Mouse (Mus musculus): ENCODE measurements at regions not wholly inside any gene's neighbourhood (a gene's known extent, or its start where the extent isn't known, plus 50 kb on each side); places are given as distances from the start of the nearest gene placed in this dataset.

GRCm38 (mm10) chr7:71873817-71874216 is 432.6 kb downstream of the Mctp2 start:
- no peak for ATAC-seq
- WGBS = 91% methylated on average over 5 of the region's 5 CpGs
- H3K4me2 ChIP-seq (replicated peaks) = no peak overlapping the region
- no peaks in the 10 kb centered on the region for H3K4me1 ChIP-seq (replicated peaks)
- H3K4me3 ChIP-seq (replicated peaks) = no peak overlapping the region
- H3K27me3 ChIP-seq = no peaks in the 10 kb centered on the region
- no peak overlapping the region for H3K27ac ChIP-seq
- no peaks in the 10 kb centered on the region for H3K36me3 ChIP-seq
- H3K9me3 ChIP-seq = no peaks in the 10 kb centered on the region
- no peak overlapping the region for H3K9ac ChIP-seq (replicated peaks)

- no peak for ATAC-seq
- Histone ChIP-seq H3K27me3 (peaks cover under 1% of the 10 kb centered on the region; the same call in 1 of the 2 replicates), H3K36me3 (no peaks in the 10 kb centered on the region), H3K27ac (no peak overlapping the region), H3K4me1 (replicated peaks) (no peaks in the 10 kb centered on the region), H3K4me3 (replicated peaks) (no peak overlapping the region), H3K4me2 (replicated peaks) (no peak overlapping the region), H3K9ac (replicated peaks) (no peak overlapping the region), H3K9me3 (no peaks in the 10 kb centered on the region)
- WGBS = 75% methylated on average over 6 of the region's 6 CpGs
These were observed 433.5 kb downstream of the Mctp2 start for GRCm38 (mm10) chr7:71872912-71873311.

GRCm38 (mm10) chr7:71867090-71867489 is 439.3 kb downstream of the Mctp2 start:
- Histone ChIP-seq H3K27me3 (peaks cover 5% of the 10 kb centered on the region; the same call in 1 of the 2 replicates), H3K9me3 (no peaks in the 10 kb centered on the region), H3K4me2 (replicated peaks) (no peak overlapping the region), H3K27ac (no peak overlapping the region), H3K9ac (replicated peaks) (no peak overlapping the region), H3K4me3 (replicated peaks) (no peak overlapping the region), H3K4me1 (replicated peaks) (peaks cover 15% of the 10 kb centered on the region), H3K36me3 (no peaks in the 10 kb centered on the region)
- ATAC-seq = peak; percentile 41; the same call in 1 of the 2 replicates
- WGBS = 11% methylated on average over 3 of the region's 3 CpGs

GRCm38 (mm10) chr7:71865371-71866166 is 440.8 kb downstream of the Mctp2 start:
- H3K4me1 ChIP-seq (replicated peaks) = peaks cover 15% of the 10 kb centered on the region
- no peak overlapping the region; the same call in 1 of the 2 replicates for H3K27ac ChIP-seq
- peak overlapping the region; percentile 44 for H3K4me2 ChIP-seq (replicated peaks)
- H3K9ac ChIP-seq (replicated peaks) = no peak overlapping the region; the same call in 1 of the 2 replicates
- peak; percentile 73 for ATAC-seq
- 4% methylated on average over 15 of the region's 15 CpGs for WGBS
- no peaks in the 10 kb centered on the region for H3K9me3 ChIP-seq
- no peaks in the 10 kb centered on the region for H3K36me3 ChIP-seq
- H3K27me3 ChIP-seq = peaks cover 5% of the 10 kb centered on the region; the same call in 1 of the 2 replicates
- no peak overlapping the region; the same call in 1 of the 2 replicates for H3K4me3 ChIP-seq (replicated peaks)

GRCm38 (mm10) chr7:71852864-71853263 is 453.5 kb downstream of the Mctp2 start:
- Histone ChIP-seq H3K9ac (replicated peaks) (no peak overlapping the region), H3K4me1 (replicated peaks) (no peaks in the 10 kb centered on the region), H3K36me3 (no peaks in the 10 kb centered on the region), H3K4me3 (replicated peaks) (no peak overlapping the region), H3K4me2 (replicated peaks) (no peak overlapping the region), H3K9me3 (no peaks in the 10 kb centered on the region), H3K27ac (no peak overlapping the region), H3K27me3 (no peaks in the 10 kb centered on the region)
- ATAC-seq = no peak
- 90% methylated on average over 3 of the region's 3 CpGs for WGBS

GRCm38 (mm10) chr7:71849174-71849573 is 457.2 kb downstream of the Mctp2 start:
- Histone ChIP-seq H3K36me3 (no peaks in the 10 kb centered on the region), H3K4me2 (replicated peaks) (no peak overlapping the region), H3K9me3 (no peaks in the 10 kb centered on the region), H3K4me1 (replicated peaks) (no peaks in the 10 kb centered on the region), H3K27ac (no peak overlapping the region), H3K4me3 (replicated peaks) (no peak overlapping the region), H3K9ac (replicated peaks) (no peak overlapping the region), H3K27me3 (no peaks in the 10 kb centered on the region)
- WGBS = 85% methylated on average over 6 of the region's 6 CpGs
- ATAC-seq = no peak

- no peaks in the 10 kb centered on the region for H3K9me3 ChIP-seq
- no peaks in the 10 kb centered on the region for H3K4me1 ChIP-seq (replicated peaks)
- no peaks in the 10 kb centered on the region for H3K36me3 ChIP-seq
- H3K27me3 ChIP-seq = no peaks in the 10 kb centered on the region
- H3K27ac ChIP-seq = no peak overlapping the region
- H3K9ac ChIP-seq (replicated peaks) = no peak overlapping the region
- 72% methylated on average over 6 of the region's 6 CpGs for WGBS
- no peak for ATAC-seq
- no peak overlapping the region for H3K4me2 ChIP-seq (replicated peaks)
- H3K4me3 ChIP-seq (replicated peaks) = no peak overlapping the region
These were observed 468.6 kb downstream of the Mctp2 start for GRCm38 (mm10) chr7:71837845-71838244.

GRCm38 (mm10) chr7:71831790-71832525 is 474.4 kb downstream of the Mctp2 start:
- Histone ChIP-seq H3K36me3 (no peaks in the 10 kb centered on the region), H3K4me2 (replicated peaks) (no peak overlapping the region), H3K9me3 (no peaks in the 10 kb centered on the region), H3K27ac (no peak overlapping the region), H3K27me3 (no peaks in the 10 kb centered on the region), H3K4me1 (replicated peaks) (no peaks in the 10 kb centered on the region), H3K9ac (replicated peaks) (no peak overlapping the region), H3K4me3 (replicated peaks) (no peak overlapping the region)
- ATAC-seq = no peak
- 93% methylated on average over 3 of the region's 3 CpGs for WGBS

- H3K9ac ChIP-seq (replicated peaks) = no peak overlapping the region
- H3K27me3 ChIP-seq = no peaks in the 10 kb centered on the region
- ATAC-seq = no peak
- no peaks in the 10 kb centered on the region for H3K9me3 ChIP-seq
- no peak overlapping the region for H3K4me3 ChIP-seq (replicated peaks)
- 69% methylated on average over 6 of the region's 6 CpGs for WGBS
- H3K27ac ChIP-seq = no peak overlapping the region
- no peaks in the 10 kb centered on the region for H3K4me1 ChIP-seq (replicated peaks)
- no peaks in the 10 kb centered on the region for H3K36me3 ChIP-seq
- H3K4me2 ChIP-seq (replicated peaks) = no peak overlapping the region
These were observed 476.8 kb downstream of the Mctp2 start for GRCm38 (mm10) chr7:71829567-71829966.

GRCm38 (mm10) chr7:71816138-71816537 is 464.9 kb upstream of the Gm10295 start:
- no peak for ATAC-seq
- H3K27me3 ChIP-seq = no peaks in the 10 kb centered on the region
- no peak overlapping the region for H3K4me2 ChIP-seq (replicated peaks)
- H3K9ac ChIP-seq (replicated peaks) = no peak overlapping the region
- H3K4me3 ChIP-seq (replicated peaks) = no peak overlapping the region
- H3K27ac ChIP-seq = no peak overlapping the region
- no peaks in the 10 kb centered on the region for H3K4me1 ChIP-seq (replicated peaks)
- H3K36me3 ChIP-seq = no peaks in the 10 kb centered on the region
- WGBS = 77% methylated on average over 11 of the region's 11 CpGs
- H3K9me3 ChIP-seq = no peaks in the 10 kb centered on the region

GRCm38 (mm10) chr7:71794201-71794600 is 442.9 kb upstream of the Gm10295 start:
- Histone ChIP-seq H3K27ac (no peak overlapping the region), H3K27me3 (no peaks in the 10 kb centered on the region), H3K9ac (replicated peaks) (no peak overlapping the region), H3K4me3 (replicated peaks) (no peak overlapping the region), H3K4me2 (replicated peaks) (no peak overlapping the region), H3K4me1 (replicated peaks) (peaks cover 4% of the 10 kb centered on the region; the same call in 1 of the 2 replicates), H3K36me3 (no peaks in the 10 kb centered on the region), H3K9me3 (no peaks in the 10 kb centered on the region)
- no peak for ATAC-seq
- 40% methylated on average over 7 of the region's 7 CpGs for WGBS

GRCm38 (mm10) chr7:71788401-71788800 is 437.1 kb upstream of the Gm10295 start:
- ATAC-seq = no peak
- Histone ChIP-seq H3K9ac (replicated peaks) (no peak overlapping the region), H3K36me3 (no peaks in the 10 kb centered on the region), H3K4me2 (replicated peaks) (no peak overlapping the region), H3K9me3 (no peaks in the 10 kb centered on the region), H3K27me3 (no peaks in the 10 kb centered on the region), H3K27ac (no peak overlapping the region), H3K4me3 (replicated peaks) (no peak overlapping the region), H3K4me1 (replicated peaks) (no peaks in the 10 kb centered on the region)

Measured in midbrain, embryonic 13.5 days (tissue).